Mouse (Mus musculus) CH12.LX (cell line): ENCODE results near the gene Cdh23. TPM values are rescaled to one million over a fixed set of nuclear protein-coding genes. Genes with fewer than 3 reads are reported as not detected.

Source experiments
- DNase-seq: peaks from one replicate; pipeline ENCODE4 v3.0.0-alpha.2; 2013; ENCODE audit errors: extremely low read depth
- H3K27ac ChIP-seq: 2 replicates; pipeline ENCODE4 v1.5.1; 2012; ENCODE audit warnings: low read depth, mild to moderate bottlenecking, control low read depth, moderate library complexity; ENCODE audit not compliant: insufficient read depth
- H3K27me3 ChIP-seq: replicated peaks from 2 replicates; pipeline ENCODE3; 2012; ENCODE audit warnings: inconsistent platforms
- H3K36me3 ChIP-seq, 2 experiments: replicated peaks in 1 of 2; 2 replicates each; pipeline versions ENCODE3 to v1.6.1; 2012; ENCODE audit warnings: inconsistent platforms in 1 of 2, low read length in 1 of 2, mild to moderate bottlenecking in 1 of 2, mixed read lengths in 1 of 2, moderate library complexity in 1 of 2; ENCODE audit not compliant: control insufficient read depth in 1 of 2, insufficient read depth in 1 of 2
- H3K4me1 ChIP-seq, 2 experiments: 2 replicates each; pipeline ENCODE4 v1.6.1; 2012; ENCODE audit warnings: inconsistent platforms in 1 of 2, moderate library complexity in 1 of 2; ENCODE audit not compliant: insufficient read depth in 2 of 2, control insufficient read depth in 1 of 2
- H3K4me2 ChIP-seq: 2 replicates; pipeline ENCODE4 v1.6.1; 2012; ENCODE audit warnings: low read depth, mild to moderate bottlenecking, control low read depth; ENCODE audit not compliant: poor library complexity, insufficient read depth, severe bottlenecking
- H3K4me3 ChIP-seq, 3 experiments: fragments of 150-350 bp in 1 of 3; sonication (generic) in 1 of 3; replicated peaks in 1 of 3; 2 replicates each; pipeline versions ENCODE3 to v1.5.1; 2011 to 2012; ENCODE audit warnings: low read depth in 2 of 3, low read length in 2 of 3, mild to moderate bottlenecking in 2 of 3, moderate library complexity in 2 of 3, control low read depth in 1 of 3, improper control_type of control experiment in 1 of 3, inconsistent platforms in 1 of 3, mixed read lengths in 1 of 3; ENCODE audit not compliant: poor library complexity in 1 of 3
- H3K79me2 ChIP-seq: replicated peaks from 2 replicates; pipeline ENCODE4 v1.6.1; 2012; ENCODE audit warnings: mild to moderate bottlenecking, moderate library complexity; ENCODE audit not compliant: control insufficient read depth, poor library complexity, insufficient read depth, severe bottlenecking; ENCODE audit errors: extremely low read depth
- H3K9ac ChIP-seq: 2 replicates; pipeline ENCODE4 v1.6.1; 2012; ENCODE audit warnings: low read depth, mild to moderate bottlenecking, control low read depth, moderate library complexity; ENCODE audit not compliant: insufficient read depth
- H3K9me3 ChIP-seq: replicated peaks from 2 replicates; pipeline ENCODE3; 2012; ENCODE audit warnings: low read length, inconsistent platforms, mixed read lengths
- BHLHE40 ChIP-seq: IDR thresholded peaks from 2 replicates; pipeline ENCODE4 v1.6.1; 2011; ENCODE audit warnings: mild to moderate bottlenecking, low read depth, low read length, improper control_type of control experiment
- CHD1 ChIP-seq: IDR thresholded peaks from 2 replicates; pipeline ENCODE4 v1.6.1; 2012; ENCODE audit warnings: low read depth, low read length, improper control_type of control experiment, inconsistent platforms
- CHD2 ChIP-seq: IDR thresholded peaks from 2 replicates; pipeline ENCODE4 v1.6.1; 2011; ENCODE audit warnings: low read length, improper control_type of control experiment
- EP300 ChIP-seq: IDR thresholded peaks from 2 replicates; pipeline ENCODE4 v1.6.1; 2011; ENCODE audit warnings: low read length, improper control_type of control experiment
- ETS1 ChIP-seq: conservative IDR thresholded peaks from 2 replicates; pipeline ENCODE4 v1.6.1; 2012; ENCODE audit warnings: low read depth, mild to moderate bottlenecking, inconsistent platforms, low read length, improper control_type of control experiment, moderate library complexity
- GABPA ChIP-seq: IDR thresholded peaks from 2 replicates; pipeline ENCODE4 v1.6.1; 2012; ENCODE audit warnings: low read depth, low read length, improper control_type of control experiment, inconsistent platforms; ENCODE audit not compliant: insufficient replicate concordance
- HCFC1 ChIP-seq: IDR thresholded peaks from 2 replicates; pipeline ENCODE4 v1.6.1; 2012; ENCODE audit warnings: low read depth, mild to moderate bottlenecking, inconsistent platforms, low read length, improper control_type of control experiment
- JUN ChIP-seq: IDR thresholded peaks from 2 replicates; pipeline ENCODE4 v1.6.1; 2011; ENCODE audit warnings: low read depth, mild to moderate bottlenecking, low read length, improper control_type of control experiment, moderate library complexity; ENCODE audit not compliant: insufficient read depth
- JUND ChIP-seq: conservative IDR thresholded peaks from 2 replicates; pipeline ENCODE4 v1.6.1; 2011; ENCODE audit warnings: low read depth, low read length, improper control_type of control experiment
- MAFK ChIP-seq: IDR thresholded peaks from 2 replicates; pipeline ENCODE4 v1.6.1; 2011; ENCODE audit warnings: low read length, improper control_type of control experiment; ENCODE audit not compliant: insufficient replicate concordance
- MYC ChIP-seq: IDR thresholded peaks from 2 replicates; pipeline ENCODE4 v1.6.1; 2011; ENCODE audit warnings: low read depth, mild to moderate bottlenecking, improper control_type of control experiment, low read length
- NRF1 ChIP-seq: IDR thresholded peaks from 2 replicates; pipeline ENCODE4 v1.6.1; 2014; ENCODE audit warnings: low read depth, mild to moderate bottlenecking, inconsistent platforms, low read length, improper control_type of control experiment, moderate library complexity
- PAX5 ChIP-seq: IDR thresholded peaks from 2 replicates; pipeline ENCODE4 v1.6.1; 2012; ENCODE audit warnings: low read length, inconsistent platforms, mixed read lengths
- POLR2AphosphoS2 ChIP-seq: IDR thresholded peaks from 2 replicates; pipeline ENCODE4 v1.6.1; 2011; ENCODE audit warnings: low read depth, low read length, improper control_type of control experiment
- TBP ChIP-seq: conservative IDR thresholded peaks from 2 replicates; pipeline ENCODE4 v1.6.1; 2011; ENCODE audit warnings: low read depth, low read length, improper control_type of control experiment
- UBTF ChIP-seq: IDR thresholded peaks from 2 replicates; pipeline ENCODE4 v1.6.1; 2012; ENCODE audit warnings: low read depth, mild to moderate bottlenecking, inconsistent platforms, low read length, improper control_type of control experiment, moderate library complexity
- USF1 ChIP-seq: IDR thresholded peaks from 2 replicates; pipeline ENCODE4 v1.6.1; 2014; ENCODE audit warnings: low read depth, mild to moderate bottlenecking, inconsistent platforms, low read length, improper control_type of control experiment
- USF2 ChIP-seq: conservative IDR thresholded peaks from 2 replicates; pipeline ENCODE4 v1.6.1; 2011; ENCODE audit warnings: low read depth, low read length, improper control_type of control experiment
- ZC3H11A ChIP-seq: IDR thresholded peaks from 2 replicates; pipeline ENCODE4 v1.6.1; 2012; ENCODE audit warnings: low read depth, mild to moderate bottlenecking, inconsistent platforms, low read length, improper control_type of control experiment
- ZKSCAN1 ChIP-seq: IDR thresholded peaks from 2 replicates; pipeline ENCODE4 v1.6.1; 2012; ENCODE audit warnings: low read depth, inconsistent platforms, low read length, improper control_type of control experiment, borderline replicate concordance
- ZMIZ1 ChIP-seq: IDR thresholded peaks from 2 replicates; pipeline ENCODE4 v1.6.1; 2012; ENCODE audit warnings: low read depth, mild to moderate bottlenecking, inconsistent platforms, low read length, improper control_type of control experiment
- dilution Hi-C: fragments of 300-500 bp; cut with MboI; formaldehyde crosslinking; loops from 2 replicates; pipeline ENCODE4 v1.14.3; 2020; ENCODE audit warnings: low sequenced_read_pairs; ENCODE audit not compliant: extremely low pct_unique_long_range_greater_than_20kb, extremely low pct_ligation_motif_present
- in situ Hi-C: fragments of 300-500 bp; cut with MboI; formaldehyde crosslinking; loops from 3 replicates; pipeline ENCODE4 v1.14.3; 2019; ENCODE audit warnings: low sequenced_read_pairs, low pct_ligation_motif_present, low pct_unique_long_range_greater_than_20kb, mixed read lengths
- polyA plus RNA-seq: library from polyadenylated mRNA; unstranded; fragments of >175 nt; gene quantifications from 2 replicates; pipeline ENCODE4 v1.2.1, GENCODE M21; 2012; ENCODE audit warnings: low read depth; ENCODE audit not compliant: insufficient read length
- total RNA-seq, 2 experiments: library from RNA; depleted of rRNA; stranded (reverse); fragments of 300-350 nt in 1 of 2; fragments of >200 nt in 1 of 2; gene quantifications; 2 replicates each; pipeline ENCODE4 v1.2.3; 2012 to 2014

Cdh23 gene
- total and polyA plus RNA-seq, 3 experiments, result 0.20 to 0.73 (median 0.30) TPM

DNA sequence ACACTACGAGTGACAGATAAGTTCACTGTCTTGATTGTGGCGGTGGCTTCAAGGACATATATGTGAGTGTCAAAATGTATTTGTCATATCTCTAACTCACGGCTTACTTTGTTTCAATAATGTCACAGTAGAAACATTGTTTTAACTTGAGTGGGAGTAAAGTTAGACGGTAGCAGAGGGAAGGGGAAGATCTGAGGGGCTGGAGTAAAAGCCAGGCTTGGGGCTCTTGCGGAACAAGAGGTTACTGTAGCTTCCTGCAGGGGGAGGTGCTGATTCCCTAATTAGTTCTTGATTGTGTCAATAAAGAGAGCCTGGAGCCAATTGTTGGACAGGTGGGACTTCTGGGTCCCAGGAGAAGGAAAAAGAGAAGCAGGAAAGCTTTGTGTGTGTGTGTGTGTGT lies 70.2 kb downstream of the Cdh23 start:
- no peak overlapping the region for H3K27ac ChIP-seq
- peaks cover 68% of the 10 kb centered on the region for H3K27me3 ChIP-seq
- H3K79me2 ChIP-seq, result no peaks in the 10 kb centered on the region
- no peak for DNase-seq
- dilution Hi-C loops, result no loop called here
- H3K9ac ChIP-seq, result no peak overlapping the region
- H3K36me3 ChIP-seq, result no peaks in the 10 kb centered on the region
- no peak overlapping the region for H3K4me2 ChIP-seq
- H3K4me1 ChIP-seq, result peaks cover 0 to 5% of the 10 kb centered on the region in 2 experiments; a peak in 1 of 4 replicates
- in situ Hi-C loops, result no loop called here
- peaks cover 33% of the 10 kb centered on the region for H3K9me3 ChIP-seq
- H3K4me3 ChIP-seq, result no peak overlapping the region
- TF ChIP-seq NRF1, result no peak
- TF ChIP-seq ZC3H11A, result no peak
- TF ChIP-seq TBP, result no peak
- no peak for TF ChIP-seq GABPA

DNA sequence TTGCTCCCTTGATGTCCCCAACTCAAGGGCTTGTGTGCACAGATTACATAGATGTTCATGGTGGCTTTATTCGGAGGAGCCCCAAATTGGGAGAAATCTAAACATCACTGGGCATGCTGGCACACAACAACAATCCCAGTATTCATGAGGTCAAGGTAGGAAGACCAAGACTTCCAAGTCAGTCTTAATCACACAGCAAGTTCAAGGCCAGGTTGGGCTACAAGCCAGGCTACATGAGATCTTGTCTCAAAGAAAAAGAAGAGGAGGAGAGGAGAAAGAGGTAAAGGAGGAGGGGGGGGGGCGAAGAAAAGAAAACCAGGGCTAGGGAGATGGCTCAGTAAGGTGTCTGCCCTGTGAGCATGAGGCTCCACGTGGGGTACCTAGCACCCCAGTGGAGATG lies 70.8 kb downstream of the Cdh23 start:
- H3K79me2 ChIP-seq, result no peaks in the 10 kb centered on the region
- peaks cover 70% of the 10 kb centered on the region for H3K27me3 ChIP-seq
- no peak for TF ChIP-seq CHD2
- TF ChIP-seq HCFC1, result no peak
- TF ChIP-seq EP300, result no peak
- TF ChIP-seq UBTF, result no peak
- no peak for TF ChIP-seq JUND
- no peak overlapping the region for H3K4me3 ChIP-seq
- in situ Hi-C loops, result no loop called here
- no peak overlapping the region for H3K9ac ChIP-seq
- H3K36me3 ChIP-seq, result no peaks in the 10 kb centered on the region
- no peak overlapping the region for H3K4me2 ChIP-seq
- DNase-seq, result no peak
- H3K27ac ChIP-seq, result no peak overlapping the region
- peaks cover 29% of the 10 kb centered on the region for H3K9me3 ChIP-seq
- dilution Hi-C loops, result no loop called here
- peaks cover 0 to 5% of the 10 kb centered on the region in 2 experiments; a peak in 1 of 4 replicates for H3K4me1 ChIP-seq

DNA sequence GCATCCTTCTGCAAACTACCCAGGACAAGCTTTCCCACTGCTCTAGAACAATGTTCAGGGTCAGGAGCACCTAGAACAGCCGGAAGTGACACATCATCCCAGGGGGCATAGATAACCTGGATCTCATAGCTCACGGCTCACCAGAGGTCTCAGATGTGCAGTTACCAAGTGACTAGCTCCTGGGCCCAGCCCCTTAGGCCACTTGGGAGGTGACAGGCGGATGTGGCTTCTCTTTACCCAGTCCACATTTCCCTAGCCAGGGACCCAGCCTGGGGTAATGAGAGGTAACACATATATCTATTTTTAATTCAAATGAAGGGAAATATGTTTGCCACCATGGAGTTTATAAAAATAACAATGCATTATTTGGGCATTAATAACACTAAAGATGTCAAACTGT lies 71.3 kb downstream of the Cdh23 start:
- Histone ChIP-seq H3K4me3 (no peak overlapping the region), H3K9me3 (peaks cover 24% of the 10 kb centered on the region), H3K4me2 (no peak overlapping the region), H3K9ac (no peak overlapping the region), H3K27ac (no peak overlapping the region), H3K36me3 (no peaks in the 10 kb centered on the region), H3K4me1 (peaks cover 0 to 5% of the 10 kb centered on the region in 2 experiments; a peak in 1 of 4 replicates), H3K79me2 (no peaks in the 10 kb centered on the region), H3K27me3 (peaks cover 72% of the 10 kb centered on the region)
- TF ChIP-seq ZKSCAN1, result no peak
- TF ChIP-seq USF1, result no peak
- TF ChIP-seq ZMIZ1, result no peak
- no peak for TF ChIP-seq GABPA
- no peak for TF ChIP-seq ZC3H11A
- TF ChIP-seq BHLHE40, result no peak
- TF ChIP-seq MAFK, result no peak
- no peak for TF ChIP-seq USF2
- no peak for TF ChIP-seq ETS1
- no peak for TF ChIP-seq CHD1
- no peak for TF ChIP-seq MYC
- TF ChIP-seq PAX5, result no peak
- no peak for TF ChIP-seq POLR2AphosphoS2
- no peak for TF ChIP-seq JUN
- in situ Hi-C loops, result no loop called here
- DNase-seq, result no peak
- dilution Hi-C loops, result no loop called here
